Mouse (Mus musculus) embryo, embryonic 10 days (tissue): ENCODE measurements around the gene Plcl2.

Source experiments
- DNase-seq: peaks from one replicate; pipeline ENCODE4 v3.0.0-alpha.2; 2015; ENCODE audit warnings: low spot score

Plcl2 gene

GRCm38 (mm10) chr17:50499091-50499790 is 10.0 kb upstream of the Plcl2 start:
- peak; percentile 54 for DNase-seq

- no peak for DNase-seq
Measured at GRCm38 (mm10) chr17:50500806-50501205, 8.4 kb upstream of the Plcl2 start.

- no peak for DNase-seq
Measured at GRCm38 (mm10) chr17:50503075-50503474, 6.1 kb upstream of the Plcl2 start.

- DNase-seq: no peak
Measured at GRCm38 (mm10) chr17:50504070-50504846, 4.9 kb upstream of the Plcl2 start.

GRCm38 (mm10) chr17:50505910-50506634 is 3.1 kb upstream of the Plcl2 start:
- no peak for DNase-seq

GRCm38 (mm10) chr17:50506861-50507321 is 2.3 kb upstream of the Plcl2 start:
- no peak for DNase-seq

- no peak for DNase-seq
Measured at GRCm38 (mm10) chr17:50508055-50508774, 988 bp upstream of the Plcl2 start.

- peak; percentile 83 for DNase-seq
Measured at GRCm38 (mm10) chr17:50508775-50509250, 390 bp upstream of the Plcl2 start.

- DNase-seq: no peak
Measured at GRCm38 (mm10) chr17:50510279-50510678, 1.1 kb downstream of the Plcl2 start.

GRCm38 (mm10) chr17:50510741-50511140 is 1.5 kb downstream of the Plcl2 start:
- no peak for DNase-seq

GRCm38 (mm10) chr17:50512222-50512621 is 3.0 kb downstream of the Plcl2 start:
- DNase-seq: no peak

GRCm38 (mm10) chr17:50512841-50513240 is 3.6 kb downstream of the Plcl2 start:
- DNase-seq: no peak

GRCm38 (mm10) chr17:50513376-50513775 is 4.2 kb downstream of the Plcl2 start:
- no peak for DNase-seq

GRCm38 (mm10) chr17:50514012-50514411 is 4.8 kb downstream of the Plcl2 start:
- no peak for DNase-seq

- DNase-seq: no peak
Measured at GRCm38 (mm10) chr17:50515926-50516325, 6.7 kb downstream of the Plcl2 start.

GRCm38 (mm10) chr17:50517781-50518415 is 8.7 kb downstream of the Plcl2 start:
- DNase-seq: no peak

GRCm38 (mm10) chr17:50519588-50519987 is 10.4 kb downstream of the Plcl2 start:
- DNase-seq: no peak

- no peak for DNase-seq
Measured at GRCm38 (mm10) chr17:50522473-50523083, 13.4 kb downstream of the Plcl2 start.

GRCm38 (mm10) chr17:50524970-50525369 is 15.8 kb downstream of the Plcl2 start:
- no peak for DNase-seq

- peak; percentile 16 for DNase-seq
Measured at GRCm38 (mm10) chr17:50525821-50526220, 16.6 kb downstream of the Plcl2 start.

- DNase-seq: no peak
Measured at GRCm38 (mm10) chr17:50530089-50530488, 20.9 kb downstream of the Plcl2 start.
